Mouse (Mus musculus) CH12.LX (cell line): ENCODE results near the gene Hbq1b. TPM values are rescaled to one million over a fixed set of nuclear protein-coding genes. Genes with fewer than 3 reads are reported as not detected.

Experiments used
- DNase-seq: peaks from one replicate; pipeline ENCODE4 v3.0.0-alpha.2; 2013; ENCODE audit errors: extremely low read depth
- H3K27ac ChIP-seq: 2 replicates; pipeline ENCODE4 v1.5.1; 2012; ENCODE audit warnings: low read depth, mild to moderate bottlenecking, control low read depth, moderate library complexity; ENCODE audit not compliant: insufficient read depth
- H3K27me3 ChIP-seq: replicated peaks from 2 replicates; pipeline ENCODE3; 2012; ENCODE audit warnings: inconsistent platforms
- H3K36me3 ChIP-seq, 2 experiments: replicated peaks in 1 of 2; 2 replicates each; pipeline versions ENCODE3 to v1.6.1; 2012; ENCODE audit warnings: inconsistent platforms in 1 of 2, low read length in 1 of 2, mild to moderate bottlenecking in 1 of 2, mixed read lengths in 1 of 2, moderate library complexity in 1 of 2; ENCODE audit not compliant: control insufficient read depth in 1 of 2, insufficient read depth in 1 of 2
- H3K4me1 ChIP-seq, 2 experiments: 2 replicates each; pipeline ENCODE4 v1.6.1; 2012; ENCODE audit warnings: inconsistent platforms in 1 of 2, moderate library complexity in 1 of 2; ENCODE audit not compliant: insufficient read depth in 2 of 2, control insufficient read depth in 1 of 2
- H3K4me2 ChIP-seq: 2 replicates; pipeline ENCODE4 v1.6.1; 2012; ENCODE audit warnings: low read depth, mild to moderate bottlenecking, control low read depth; ENCODE audit not compliant: poor library complexity, insufficient read depth, severe bottlenecking
- H3K4me3 ChIP-seq, 3 experiments: fragments of 150-350 bp in 1 of 3; sonication (generic) in 1 of 3; replicated peaks in 1 of 3; 2 replicates each; pipeline versions ENCODE3 to v1.5.1; 2011 to 2012; ENCODE audit warnings: low read depth in 2 of 3, low read length in 2 of 3, mild to moderate bottlenecking in 2 of 3, moderate library complexity in 2 of 3, control low read depth in 1 of 3, improper control_type of control experiment in 1 of 3, inconsistent platforms in 1 of 3, mixed read lengths in 1 of 3; ENCODE audit not compliant: poor library complexity in 1 of 3
- H3K79me2 ChIP-seq: replicated peaks from 2 replicates; pipeline ENCODE4 v1.6.1; 2012; ENCODE audit warnings: mild to moderate bottlenecking, moderate library complexity; ENCODE audit not compliant: control insufficient read depth, poor library complexity, insufficient read depth, severe bottlenecking; ENCODE audit errors: extremely low read depth
- H3K9ac ChIP-seq: 2 replicates; pipeline ENCODE4 v1.6.1; 2012; ENCODE audit warnings: low read depth, mild to moderate bottlenecking, control low read depth, moderate library complexity; ENCODE audit not compliant: insufficient read depth
- H3K9me3 ChIP-seq: replicated peaks from 2 replicates; pipeline ENCODE3; 2012; ENCODE audit warnings: low read length, inconsistent platforms, mixed read lengths
- BHLHE40 ChIP-seq: IDR thresholded peaks from 2 replicates; pipeline ENCODE4 v1.6.1; 2011; ENCODE audit warnings: mild to moderate bottlenecking, low read depth, low read length, improper control_type of control experiment
- CHD1 ChIP-seq: IDR thresholded peaks from 2 replicates; pipeline ENCODE4 v1.6.1; 2012; ENCODE audit warnings: low read depth, low read length, improper control_type of control experiment, inconsistent platforms
- EP300 ChIP-seq: IDR thresholded peaks from 2 replicates; pipeline ENCODE4 v1.6.1; 2011; ENCODE audit warnings: low read length, improper control_type of control experiment
- ETS1 ChIP-seq: conservative IDR thresholded peaks from 2 replicates; pipeline ENCODE4 v1.6.1; 2012; ENCODE audit warnings: low read depth, mild to moderate bottlenecking, inconsistent platforms, low read length, improper control_type of control experiment, moderate library complexity
- IRF4 ChIP-seq: IDR thresholded peaks from 2 replicates; pipeline ENCODE4 v1.6.1; 2014; ENCODE audit warnings: low read depth, mild to moderate bottlenecking, inconsistent platforms, low read length, improper control_type of control experiment
- JUN ChIP-seq: IDR thresholded peaks from 2 replicates; pipeline ENCODE4 v1.6.1; 2011; ENCODE audit warnings: low read depth, mild to moderate bottlenecking, low read length, improper control_type of control experiment, moderate library complexity; ENCODE audit not compliant: insufficient read depth
- KAT2A ChIP-seq: IDR thresholded peaks from 2 replicates; pipeline ENCODE4 v1.6.1; 2012; ENCODE audit warnings: low read length, improper control_type of control experiment, inconsistent platforms; ENCODE audit not compliant: insufficient replicate concordance
- MAFK ChIP-seq: IDR thresholded peaks from 2 replicates; pipeline ENCODE4 v1.6.1; 2011; ENCODE audit warnings: low read length, improper control_type of control experiment; ENCODE audit not compliant: insufficient replicate concordance
- MAX ChIP-seq: IDR thresholded peaks from 2 replicates; pipeline ENCODE4 v1.6.1; 2011; ENCODE audit warnings: low read length, improper control_type of control experiment
- MEF2A ChIP-seq: IDR thresholded peaks from 2 replicates; pipeline ENCODE4 v1.6.1; 2014; ENCODE audit warnings: low read depth, mild to moderate bottlenecking, inconsistent platforms, low read length, improper control_type of control experiment, borderline replicate concordance
- MYC ChIP-seq: IDR thresholded peaks from 2 replicates; pipeline ENCODE4 v1.6.1; 2011; ENCODE audit warnings: low read depth, mild to moderate bottlenecking, improper control_type of control experiment, low read length
- PAX5 ChIP-seq: IDR thresholded peaks from 2 replicates; pipeline ENCODE4 v1.6.1; 2012; ENCODE audit warnings: low read length, inconsistent platforms, mixed read lengths
- POLR2AphosphoS2 ChIP-seq: IDR thresholded peaks from 2 replicates; pipeline ENCODE4 v1.6.1; 2011; ENCODE audit warnings: low read depth, low read length, improper control_type of control experiment
- RAD21 ChIP-seq: IDR thresholded peaks from 2 replicates; pipeline ENCODE4 v1.6.1; 2011; ENCODE audit warnings: low read depth, mild to moderate bottlenecking, low read length, improper control_type of control experiment, moderate library complexity
- RCOR1 ChIP-seq: conservative IDR thresholded peaks from 2 replicates; pipeline ENCODE4 v1.6.1; 2012; ENCODE audit warnings: low read depth, mild to moderate bottlenecking, inconsistent platforms, low read length, improper control_type of control experiment
- SIN3A ChIP-seq: IDR thresholded peaks from 2 replicates; pipeline ENCODE4 v1.6.1; 2012; ENCODE audit warnings: low read length, improper control_type of control experiment, inconsistent platforms
- SMC3 ChIP-seq: IDR thresholded peaks from 2 replicates; pipeline ENCODE4 v1.6.1; 2011; ENCODE audit warnings: low read depth, low read length, improper control_type of control experiment
- TCF12 ChIP-seq: IDR thresholded peaks from 2 replicates; pipeline ENCODE4 v1.6.1; 2014; ENCODE audit warnings: low read depth, mild to moderate bottlenecking, inconsistent platforms, low read length, improper control_type of control experiment
- USF1 ChIP-seq: IDR thresholded peaks from 2 replicates; pipeline ENCODE4 v1.6.1; 2014; ENCODE audit warnings: low read depth, mild to moderate bottlenecking, inconsistent platforms, low read length, improper control_type of control experiment
- ZNF384 ChIP-seq: IDR thresholded peaks from 2 replicates; pipeline ENCODE4 v1.6.1; 2012; ENCODE audit warnings: low read depth, low read length, improper control_type of control experiment, inconsistent platforms
- dilution Hi-C: fragments of 300-500 bp; cut with MboI; formaldehyde crosslinking; loops from 2 replicates; pipeline ENCODE4 v1.14.3; 2020; ENCODE audit warnings: low sequenced_read_pairs; ENCODE audit not compliant: extremely low pct_unique_long_range_greater_than_20kb, extremely low pct_ligation_motif_present
- in situ Hi-C: fragments of 300-500 bp; cut with MboI; formaldehyde crosslinking; loops from 3 replicates; pipeline ENCODE4 v1.14.3; 2019; ENCODE audit warnings: low sequenced_read_pairs, low pct_ligation_motif_present, low pct_unique_long_range_greater_than_20kb, mixed read lengths
- polyA plus RNA-seq: library from polyadenylated mRNA; unstranded; fragments of >175 nt; gene quantifications from 2 replicates; pipeline ENCODE4 v1.2.1, GENCODE M21; 2012; ENCODE audit warnings: low read depth; ENCODE audit not compliant: insufficient read length
- total RNA-seq, 2 experiments: library from RNA; depleted of rRNA; stranded (reverse); fragments of 300-350 nt in 1 of 2; fragments of >200 nt in 1 of 2; gene quantifications; 2 replicates each; pipeline ENCODE4 v1.2.3; 2012 to 2014

Gene Hbq1b
- total and polyA plus RNA-seq, 3 experiments = not detected

DNA sequence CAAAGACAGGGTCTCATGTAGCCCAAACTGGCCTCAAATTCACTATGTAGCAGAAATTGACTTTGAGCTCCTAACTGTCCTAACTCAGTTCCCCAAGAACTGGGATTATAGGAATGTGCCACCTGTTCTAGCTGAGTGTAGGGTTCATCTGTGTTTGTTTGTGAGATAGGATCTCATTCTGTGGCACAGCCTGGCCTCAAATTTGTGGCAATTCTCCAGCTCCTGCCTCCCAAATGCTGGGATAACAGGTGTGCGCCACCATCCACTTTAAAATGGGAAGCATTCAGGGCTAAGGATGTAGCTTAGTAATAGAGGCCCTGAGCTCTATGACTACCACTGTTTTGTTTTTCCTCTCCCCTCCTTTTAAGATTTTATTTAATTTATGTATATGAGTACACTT is 33.6 kb upstream of the Hbq1b start:
- H3K4me1 ChIP-seq = peaks cover 0 to 12% of the 10 kb centered on the region in 2 experiments; a peak in 1 of 4 replicates
- no peaks in the 10 kb centered on the region for H3K79me2 ChIP-seq
- in situ Hi-C loops (loop anchor here (5.0 kb wide), 2 partner anchors 34 to 64 kb away; partner anchors contain the start of gene Hbq1b), dilution Hi-C loops (no loop called here)
- H3K27me3 ChIP-seq = no peaks in the 10 kb centered on the region
- H3K27ac ChIP-seq = no peak overlapping the region
- H3K9me3 ChIP-seq = no peaks in the 10 kb centered on the region
- TF ChIP-seq RCOR1 (no peak), TCF12 (no peak), PAX5 (no peak), KAT2A (no peak), MAX (no peak), POLR2AphosphoS2 (no peak), USF1 (no peak)
- no peak overlapping the region for H3K4me2 ChIP-seq
- H3K4me3 ChIP-seq = no peak overlapping the region
- no peak overlapping the region for H3K9ac ChIP-seq
- H3K36me3 ChIP-seq = peaks cover 61 to 94% of the 10 kb centered on the region in 2 experiments
- no peak for DNase-seq

DNA sequence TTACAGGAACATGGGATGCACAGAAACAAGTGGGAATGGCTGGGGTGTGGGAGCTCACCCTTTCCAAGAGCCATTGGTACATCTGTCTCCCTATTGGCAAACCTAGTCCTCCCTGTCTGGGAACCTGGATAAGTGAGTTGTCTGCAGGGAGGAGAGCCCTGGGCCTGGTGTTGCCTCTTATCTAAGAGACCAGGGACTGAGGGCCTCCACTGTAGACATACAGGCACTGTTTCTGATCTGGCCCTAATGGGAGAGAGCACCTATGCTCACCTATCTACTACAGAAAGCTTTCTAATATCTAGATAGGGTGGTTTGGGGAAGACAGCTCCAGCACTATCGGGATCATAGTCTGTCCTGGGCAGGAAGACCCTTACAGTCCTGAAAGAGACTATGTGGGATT is 30.6 kb upstream of the Hbq1b start:
- no peak overlapping the region for H3K27ac ChIP-seq
- peaks cover 0 to 12% of the 10 kb centered on the region in 2 experiments; a peak in 1 of 4 replicates for H3K4me1 ChIP-seq
- in situ Hi-C loops = no loop called here
- no peak overlapping the region for H3K9ac ChIP-seq
- peaks cover 57 to 91% of the 10 kb centered on the region in 2 experiments for H3K36me3 ChIP-seq
- dilution Hi-C loops = no loop called here
- H3K4me3 ChIP-seq = no peak overlapping the region
- H3K9me3 ChIP-seq = no peaks in the 10 kb centered on the region
- H3K4me2 ChIP-seq = no peak overlapping the region
- no peak for TF ChIP-seq JUN
- no peak for TF ChIP-seq SIN3A
- TF ChIP-seq IRF4 = no peak
- TF ChIP-seq MYC = no peak
- TF ChIP-seq SMC3 = no peak
- TF ChIP-seq ZNF384 = no peak
- no peak for TF ChIP-seq EP300
- TF ChIP-seq KAT2A = no peak
- TF ChIP-seq TCF12 = no peak
- TF ChIP-seq ETS1 = no peak
- TF ChIP-seq MEF2A = no peak
- no peak for TF ChIP-seq MAFK
- no peak for TF ChIP-seq RAD21
- TF ChIP-seq BHLHE40 = no peak
- TF ChIP-seq CHD1 = no peak
- DNase-seq = no peak
- H3K27me3 ChIP-seq = no peaks in the 10 kb centered on the region
- H3K79me2 ChIP-seq = no peaks in the 10 kb centered on the region
